Mouse (Mus musculus): ENCODE data around the gene Gm47283.
"Not testable (repeated sequence)": the region's sequence is repeated elsewhere in the genome, so short reads cannot be mapped to it uniquely, and the experiment has no call there.

The Gm47283 gene

DNA sequence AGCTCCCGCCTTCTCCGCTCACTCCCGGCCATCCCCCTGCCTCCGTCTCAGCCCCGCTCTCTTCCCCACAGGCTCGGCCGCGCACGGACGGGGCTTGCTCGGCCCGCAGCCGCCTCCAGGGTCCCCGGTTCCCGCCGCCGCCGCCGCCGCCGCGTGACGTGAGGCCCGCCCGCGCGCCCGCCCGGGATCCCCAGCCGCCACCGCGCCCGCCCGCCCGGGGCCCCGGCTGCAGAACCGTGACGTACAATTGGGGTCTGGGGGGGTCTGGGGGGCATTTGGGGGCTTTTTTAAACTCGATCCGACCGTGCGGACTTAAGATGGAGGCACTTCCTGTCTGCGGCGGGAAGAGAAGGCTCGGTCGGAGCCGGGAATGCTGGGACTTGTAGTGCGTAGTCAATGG is at the start of gene Gm47283:
Gene Gm47283 (plus strand): TSS at position 301 of the 400 bp plus-strand sequence.
- DNase-seq (ENCODE audit: low read depth), result not testable (repeated sequence)

DNA sequence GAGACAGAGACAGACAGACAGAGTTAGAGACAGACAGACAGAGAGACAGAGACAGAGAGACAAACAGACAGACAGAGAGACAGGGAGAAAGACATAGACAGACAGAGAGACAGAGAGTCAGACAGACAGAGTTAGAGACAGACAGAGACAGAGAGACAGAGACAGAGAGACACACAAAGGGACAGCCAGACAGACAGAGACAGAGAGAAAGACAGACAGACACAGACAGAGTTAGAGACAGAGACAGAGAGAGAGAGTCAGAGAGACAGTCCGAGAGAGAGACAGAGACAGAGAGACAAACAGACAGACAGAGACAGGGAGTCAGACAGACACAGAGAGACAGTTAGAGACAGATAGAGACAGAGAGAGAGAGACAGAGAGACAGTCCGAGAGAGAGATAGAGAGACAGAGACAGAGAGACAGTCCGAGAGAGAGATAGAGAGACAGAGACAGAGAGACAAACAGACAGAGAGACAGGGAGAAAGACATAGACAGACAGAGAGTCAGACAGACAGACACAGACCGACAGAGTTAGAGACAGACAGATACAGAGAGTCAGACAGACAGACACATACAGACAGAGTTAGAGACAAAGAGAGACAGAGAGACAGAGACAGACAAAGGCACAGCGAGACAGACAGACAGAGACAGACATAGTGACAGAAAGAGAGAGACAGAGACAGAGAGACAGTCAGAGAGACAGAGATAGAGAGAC is 49.2 kb upstream of the Gm47283 start:
- DNase-seq (ENCODE audit: low read depth), result not testable (repeated sequence)

DNA sequence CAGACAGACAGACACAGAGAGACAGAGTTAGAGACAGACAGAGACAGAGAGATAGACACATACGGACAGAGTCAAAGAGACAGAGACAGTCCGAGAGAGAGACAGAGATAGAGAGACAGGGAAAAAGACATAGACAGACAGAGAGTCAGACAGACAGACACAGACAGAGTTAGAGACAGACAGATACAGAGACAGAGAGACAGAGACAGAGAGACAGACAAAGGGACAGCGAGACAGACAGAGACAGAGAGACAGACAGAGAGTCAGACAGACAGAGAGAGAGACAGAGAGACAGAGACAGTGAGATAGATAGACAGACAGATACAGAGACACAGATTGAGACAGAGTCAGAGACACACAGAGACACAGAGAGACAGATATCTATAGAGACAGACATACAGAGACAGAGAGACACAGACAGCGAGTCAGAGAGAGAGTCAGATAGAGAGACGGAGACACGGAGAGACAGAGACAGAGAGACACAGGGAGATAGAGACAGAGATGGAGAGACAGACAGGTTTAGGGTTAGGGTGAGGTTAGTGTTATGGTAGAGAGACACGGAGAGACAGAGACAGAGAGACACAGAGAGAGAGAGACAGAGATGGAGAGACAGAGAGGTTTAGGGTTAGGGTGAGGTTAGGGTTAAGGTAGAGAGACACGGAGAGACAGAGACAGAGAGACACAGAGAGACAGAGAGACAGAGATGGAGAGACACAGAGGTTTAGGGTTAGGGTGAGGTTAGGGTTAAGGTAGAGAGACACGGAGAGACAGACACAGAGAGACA is 48.1 kb upstream of the Gm47283 start:
- not testable (repeated sequence) for DNase-seq (ENCODE audit: low read depth)

DNA sequence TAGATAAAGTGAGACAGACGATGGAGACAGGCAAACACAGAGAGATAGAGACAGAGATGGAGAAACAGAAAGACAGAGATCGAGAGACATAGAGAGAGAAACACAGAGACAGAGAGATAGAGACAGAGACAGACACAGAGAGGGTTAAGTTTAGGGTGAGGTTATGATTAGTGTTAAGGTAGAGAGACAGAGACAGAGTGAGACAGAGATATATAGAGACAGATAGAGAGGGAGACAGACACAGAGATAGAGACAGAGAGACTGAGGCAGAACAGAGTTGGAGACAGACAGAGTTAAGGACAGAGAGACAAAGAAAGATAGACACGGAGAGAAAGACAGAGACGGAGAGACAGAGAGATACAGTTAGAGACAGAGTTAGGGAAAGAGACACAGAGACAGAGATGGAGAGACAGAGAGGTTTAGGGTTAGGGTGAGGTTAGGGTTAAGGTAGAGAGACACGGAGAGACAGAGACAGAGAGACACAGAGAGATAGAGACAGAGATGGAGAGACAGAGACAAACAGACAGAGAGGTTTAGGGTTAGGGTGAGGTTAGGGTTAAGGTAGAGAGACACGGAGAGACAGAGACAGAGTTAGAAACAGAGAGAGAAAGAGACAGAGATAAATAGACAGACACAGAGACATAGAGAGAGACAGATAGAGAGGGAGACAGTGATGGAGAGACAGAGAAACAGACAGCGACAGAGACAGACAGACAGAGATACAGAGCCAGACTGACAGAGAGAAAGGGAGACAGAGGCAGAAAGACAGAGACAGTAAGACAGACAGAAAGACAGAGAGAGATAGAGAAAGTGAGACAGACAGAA is 46.7 kb upstream of the Gm47283 start:
- no peak for DNase-seq (ENCODE audit: low read depth)

DNA sequence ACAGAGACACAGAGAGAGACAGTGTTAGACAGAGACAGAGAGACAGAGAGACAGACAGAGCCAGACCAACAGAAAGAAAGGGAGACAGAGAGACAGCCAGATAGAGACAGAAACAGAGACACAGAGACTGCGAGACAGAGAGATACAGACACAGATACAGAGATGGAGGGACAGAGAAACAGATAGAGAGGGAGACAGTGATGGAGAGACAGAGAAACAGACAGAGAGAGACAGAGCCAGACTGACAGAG is 46.2 kb upstream of the Gm47283 start:
- no peak for DNase-seq (ENCODE audit: low read depth)

DNA sequence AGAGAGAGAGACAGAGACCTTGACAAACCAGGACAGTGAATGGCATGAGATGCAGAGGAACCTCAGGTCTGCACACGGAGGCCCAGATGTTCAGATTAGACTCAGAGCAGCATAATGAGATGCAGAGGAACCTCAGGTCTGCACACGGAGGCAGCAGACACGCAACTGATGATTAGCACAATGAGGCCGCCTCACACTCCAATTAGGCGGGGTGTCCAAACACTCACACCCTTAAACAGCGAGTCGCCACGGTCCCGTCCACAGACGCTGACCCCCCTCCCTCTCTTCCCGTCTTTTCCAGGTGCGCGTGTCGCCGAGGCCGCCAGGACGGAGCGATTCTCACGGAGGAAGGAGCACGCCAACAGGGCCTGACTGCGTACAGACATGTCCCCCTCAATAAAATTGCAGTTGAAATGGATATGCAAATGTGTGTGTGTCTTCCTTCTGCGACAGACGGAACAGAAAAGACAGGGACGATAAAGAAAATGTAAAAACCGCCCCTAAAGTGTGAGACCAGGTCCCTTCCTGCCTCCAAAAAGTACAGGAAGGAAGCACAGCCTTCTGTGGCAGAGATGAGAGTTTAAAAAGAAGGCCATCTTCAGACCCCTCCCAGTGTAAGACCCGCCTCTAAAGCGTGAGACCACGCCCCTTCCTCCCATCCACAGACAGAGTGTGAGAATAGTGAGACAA is 45.6 kb upstream of the Gm47283 start:
- DNase-seq (ENCODE audit: low read depth), result peak; percentile 67

DNA sequence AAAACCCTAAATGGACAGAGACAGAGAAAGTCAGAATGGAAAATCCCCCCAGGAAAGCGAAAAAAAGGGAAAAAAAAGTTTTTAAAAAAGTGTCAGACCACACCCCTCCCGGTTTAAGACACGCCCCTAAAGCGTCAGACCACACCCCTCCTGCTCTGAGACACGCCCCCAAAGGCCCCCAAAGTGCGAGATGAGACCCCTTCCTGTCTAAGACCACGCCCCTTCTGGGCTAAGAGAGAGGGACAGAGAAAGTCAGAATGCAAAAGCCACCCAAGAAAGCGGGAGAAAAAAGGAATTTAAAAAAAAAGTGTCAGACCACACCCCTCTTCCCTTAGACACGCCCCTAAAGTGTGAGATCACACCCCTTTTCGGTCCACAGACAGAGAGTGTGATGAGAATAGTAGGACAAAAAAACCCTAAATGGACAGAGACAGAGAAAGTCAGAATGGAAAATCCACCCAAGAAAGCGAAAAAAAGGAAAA is 45.0 kb upstream of the Gm47283 start:
- not testable (repeated sequence) for DNase-seq (ENCODE audit: low read depth)

DNA sequence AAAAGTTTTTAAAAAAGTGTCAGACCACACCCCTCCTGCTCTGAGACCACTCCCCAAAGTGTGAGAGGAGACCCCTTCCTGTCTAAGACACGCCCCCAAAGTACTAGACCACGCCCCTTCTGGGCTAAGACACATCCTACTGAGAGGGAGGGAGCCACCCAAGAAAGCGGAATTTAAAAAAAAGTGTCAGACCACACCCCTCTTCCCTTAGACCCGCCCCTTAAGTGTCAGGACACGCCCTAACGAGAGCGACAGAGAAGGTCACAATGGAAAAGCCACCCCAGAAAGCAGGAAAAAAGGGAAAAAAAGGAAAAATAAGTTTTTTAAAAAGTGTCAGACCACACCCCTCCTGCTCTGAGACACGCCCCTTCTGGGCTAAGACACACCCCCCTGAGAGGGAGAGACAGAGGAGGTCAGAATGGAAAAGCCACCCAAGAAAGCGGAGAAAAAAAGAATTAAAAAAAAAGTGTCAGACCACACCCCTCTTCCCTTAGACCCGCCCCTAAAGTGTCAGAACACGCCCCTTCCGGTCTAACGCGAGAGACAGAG is 44.5 kb upstream of the Gm47283 start:
- DNase-seq (ENCODE audit: low read depth), result peak; percentile 95

DNA sequence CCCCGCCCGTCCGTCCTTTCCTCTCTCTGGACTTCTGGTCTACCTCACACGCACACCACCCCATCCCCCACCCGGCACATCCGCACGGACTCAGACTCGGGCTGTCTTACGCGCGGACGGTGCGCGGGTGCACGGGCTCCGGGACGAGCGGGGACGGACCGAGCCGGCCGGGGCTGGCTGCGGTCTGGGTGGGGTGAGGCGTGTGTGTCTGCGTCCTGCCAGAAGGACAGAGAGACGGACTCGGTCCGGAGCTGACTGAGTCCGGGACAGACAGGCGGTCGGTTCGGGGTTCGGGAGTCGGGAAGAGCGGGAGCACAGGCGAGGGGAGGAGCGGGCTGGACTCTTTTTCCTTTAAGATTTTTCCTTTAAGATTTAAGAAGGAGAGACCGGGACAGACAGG is 43.5 kb upstream of the Gm47283 start:
- peak; percentile 62 for DNase-seq (ENCODE audit: low read depth)

DNA sequence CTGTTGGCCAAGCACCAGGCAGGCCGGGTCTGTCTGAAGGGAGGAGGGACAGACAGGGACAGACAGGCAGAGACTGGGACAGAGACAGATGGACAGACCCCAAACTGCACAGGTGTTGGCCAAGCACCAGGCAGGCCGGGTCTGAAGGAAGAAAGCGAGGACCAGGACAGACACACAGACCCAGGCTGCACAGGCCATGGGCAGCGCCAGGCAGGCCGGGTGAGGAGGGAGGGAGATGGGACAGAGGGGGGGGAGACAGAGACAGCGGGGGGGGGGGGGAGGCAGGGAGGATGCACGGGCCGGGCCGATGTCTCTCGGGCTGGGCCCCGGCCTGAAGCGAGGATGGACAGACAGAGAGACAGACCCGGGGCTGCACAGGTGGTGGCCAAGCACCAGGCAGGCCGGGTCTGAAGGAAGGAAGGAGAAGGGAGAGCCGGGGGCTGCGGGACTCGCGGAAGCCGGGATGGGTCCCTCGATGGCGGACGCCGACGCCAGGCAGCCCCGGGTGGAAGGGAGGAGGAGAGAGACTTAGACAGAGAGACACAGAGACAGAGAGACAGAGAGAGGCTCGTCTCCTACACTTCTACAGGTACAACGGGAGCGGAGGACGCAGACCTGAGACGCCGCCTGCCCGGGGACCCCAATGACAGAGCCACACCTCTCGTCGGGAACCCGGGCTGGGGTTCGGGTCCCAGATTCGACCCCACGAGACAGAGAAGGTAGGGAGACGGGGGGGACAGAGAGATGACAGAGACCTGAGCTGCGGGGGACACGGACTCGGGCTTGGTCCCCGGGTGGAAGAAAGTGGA is 42.9 kb upstream of the Gm47283 start:
- DNase-seq (ENCODE audit: low read depth), result peak; percentile 65

DNA sequence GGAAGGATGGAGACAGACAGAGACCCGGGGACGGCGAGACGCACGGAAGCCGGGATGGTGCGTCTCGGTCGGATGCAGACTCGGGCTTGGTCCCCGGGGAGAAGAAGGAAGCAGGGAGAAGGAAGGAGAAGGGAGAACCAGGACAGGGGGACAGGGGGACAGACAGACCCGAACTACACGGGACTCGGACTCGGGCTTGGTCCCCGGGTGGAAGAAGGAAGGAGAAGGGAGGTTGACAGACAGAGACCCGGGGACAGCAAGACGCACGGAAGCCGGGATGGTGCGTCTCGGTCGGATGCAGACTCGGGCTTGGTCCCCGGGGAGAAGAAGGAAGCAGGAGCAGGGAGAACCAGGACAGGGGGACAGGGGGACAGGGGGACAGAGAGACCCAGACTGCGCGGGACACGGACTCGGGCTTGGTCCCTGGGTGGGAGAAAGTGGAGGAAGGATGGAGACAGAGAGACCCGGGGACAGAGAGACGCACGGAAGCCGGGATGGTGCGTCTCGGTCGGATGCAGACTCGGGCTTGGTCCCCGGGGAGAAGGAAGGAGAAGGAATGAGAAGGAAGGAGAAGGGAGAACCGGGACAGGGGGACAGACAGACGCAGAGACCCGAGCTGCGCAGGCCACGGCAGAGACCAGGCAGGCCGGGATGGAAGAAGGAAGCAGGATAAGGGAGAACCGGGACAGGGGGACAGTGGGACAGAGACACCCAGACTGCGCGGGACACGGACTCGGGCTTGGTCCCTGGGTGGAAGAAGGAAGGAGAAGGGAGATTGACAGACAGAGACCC is 42.1 kb upstream of the Gm47283 start:
- DNase-seq (ENCODE audit: low read depth), result peak; percentile 50

DNA sequence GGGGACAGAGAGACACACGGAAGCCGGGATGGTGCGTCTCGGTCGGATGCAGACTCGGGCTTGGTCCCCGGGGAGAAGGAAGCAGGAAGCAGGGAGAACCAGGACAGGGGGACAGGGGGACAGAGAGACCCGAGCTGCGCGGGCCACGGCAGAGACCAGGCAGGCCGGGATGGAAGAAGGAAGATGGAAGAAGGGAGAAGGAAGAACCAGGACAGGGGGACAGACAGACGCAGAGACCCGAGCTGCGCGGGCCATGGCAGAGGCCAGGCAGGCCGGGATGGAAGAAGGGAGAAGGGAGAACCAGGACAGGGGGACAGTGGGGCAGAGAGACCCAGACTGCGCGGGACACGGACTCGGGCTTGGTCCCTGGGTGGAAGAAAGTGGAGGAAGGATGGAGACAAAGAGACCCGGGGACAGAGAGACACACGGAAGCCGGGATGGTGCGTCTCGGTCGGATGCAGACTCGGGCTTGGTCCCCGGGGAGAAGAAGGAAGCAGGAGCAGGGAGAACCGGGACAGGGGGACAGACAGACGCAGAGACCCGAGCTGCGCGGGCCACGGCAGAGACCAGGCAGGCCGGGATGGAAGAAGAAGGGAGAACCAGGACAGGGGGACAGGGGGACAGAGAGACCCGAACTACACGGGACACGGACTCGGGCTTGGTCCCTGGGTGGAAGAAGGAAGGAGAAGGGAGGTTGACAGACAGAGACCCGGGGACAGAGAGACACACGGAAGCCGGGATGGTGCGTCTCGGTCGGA is 41.3 kb upstream of the Gm47283 start:
- not testable (repeated sequence) for DNase-seq (ENCODE audit: low read depth)

DNA sequence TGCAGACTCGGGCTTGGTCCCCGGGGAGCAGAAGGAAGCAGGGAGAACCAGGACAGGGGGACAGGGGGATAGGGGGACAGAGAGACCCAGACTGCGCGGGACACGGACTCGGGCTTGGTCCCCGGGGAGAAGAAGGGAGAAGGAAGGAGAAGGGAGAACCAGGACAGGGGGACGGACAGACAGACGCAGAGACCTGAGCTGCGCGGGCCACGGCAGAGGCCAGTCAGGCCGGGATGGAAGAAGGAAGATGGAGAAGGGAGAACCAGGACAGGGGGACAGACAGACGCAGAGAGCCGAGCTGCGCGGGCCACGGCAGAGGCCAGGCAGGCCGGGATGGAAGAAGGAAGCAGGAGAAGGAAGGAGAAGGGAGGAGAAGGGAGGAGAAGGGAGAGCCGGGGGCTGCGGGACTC is 40.7 kb upstream of the Gm47283 start:
- DNase-seq (ENCODE audit: low read depth), result no peak

DNA sequence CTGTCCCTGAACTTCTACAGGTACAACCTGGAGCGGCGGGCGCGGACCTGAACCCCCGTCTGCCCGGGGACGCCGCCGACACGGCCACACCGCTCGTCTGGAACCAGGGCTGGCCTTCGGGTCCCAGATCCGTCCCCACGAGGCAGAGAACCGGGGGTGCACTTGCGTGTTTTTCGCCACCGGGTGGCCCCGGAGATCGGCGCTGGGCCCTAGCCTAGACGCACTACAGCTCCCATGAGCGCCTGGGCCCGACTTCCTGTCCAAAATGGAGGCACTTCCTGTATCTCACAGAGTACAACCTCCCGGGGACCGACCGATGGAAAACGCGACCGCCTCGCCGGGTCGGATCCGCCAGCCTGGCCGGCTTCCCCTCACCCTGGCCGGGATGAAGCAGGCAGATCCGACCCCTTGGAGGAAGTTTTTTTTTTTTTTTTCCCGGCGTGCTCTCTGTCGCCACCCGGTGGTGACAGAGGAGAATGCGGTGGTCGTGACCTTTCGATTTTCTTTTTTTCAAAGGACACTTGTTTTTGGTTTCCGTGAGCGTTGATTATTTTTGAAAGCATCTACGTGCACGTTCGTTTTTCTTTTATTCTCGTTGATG is 40.1 kb upstream of the Gm47283 start:
- peak; percentile 57 for DNase-seq (ENCODE audit: low read depth)

DNA sequence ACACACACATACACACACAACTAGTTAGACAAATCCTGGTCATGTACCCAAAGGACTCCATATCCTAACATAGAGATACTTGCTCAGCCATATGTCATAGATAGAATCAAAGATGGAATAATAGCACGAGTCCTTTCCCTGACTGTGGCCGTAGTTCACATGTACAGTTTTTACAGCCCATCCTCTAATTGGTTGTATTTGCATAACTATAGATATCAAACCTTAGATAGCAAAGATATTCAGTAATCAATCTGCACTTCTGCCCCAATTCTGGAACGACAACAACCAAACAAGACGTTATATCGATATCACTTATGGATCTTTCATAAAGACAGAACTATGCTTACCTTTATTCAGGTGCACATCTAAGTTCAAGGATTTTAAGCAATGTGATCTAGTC is 39.3 kb upstream of the Gm47283 start:
- DNase-seq (ENCODE audit: low read depth), result not testable (repeated sequence)

DNA sequence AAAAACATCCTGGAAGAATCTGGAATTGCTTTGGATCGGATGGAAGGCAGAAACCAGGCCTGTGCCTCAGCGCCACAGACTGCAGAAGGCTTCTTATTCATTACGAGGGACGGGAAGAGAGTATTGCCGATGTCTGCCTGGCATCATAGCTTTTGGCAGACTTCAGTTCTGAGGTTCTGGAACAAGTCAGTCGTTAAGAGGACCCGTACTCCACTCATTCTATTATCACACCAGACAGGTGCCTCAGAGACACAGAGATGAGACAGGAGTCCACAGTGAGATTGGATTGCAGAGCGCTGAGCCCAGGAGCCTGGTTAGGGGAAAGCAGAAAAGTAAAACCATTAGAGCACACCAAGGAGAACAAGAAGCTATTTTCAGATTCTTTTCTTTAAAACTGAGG is 29.8 kb upstream of the Gm47283 start, which contains the start of gene Gm21860:
Gene Gm21860 (minus strand): TSS at position 101 of the 400 bp plus-strand sequence.
- DNase-seq (ENCODE audit: low read depth), result not testable (repeated sequence)

DNA sequence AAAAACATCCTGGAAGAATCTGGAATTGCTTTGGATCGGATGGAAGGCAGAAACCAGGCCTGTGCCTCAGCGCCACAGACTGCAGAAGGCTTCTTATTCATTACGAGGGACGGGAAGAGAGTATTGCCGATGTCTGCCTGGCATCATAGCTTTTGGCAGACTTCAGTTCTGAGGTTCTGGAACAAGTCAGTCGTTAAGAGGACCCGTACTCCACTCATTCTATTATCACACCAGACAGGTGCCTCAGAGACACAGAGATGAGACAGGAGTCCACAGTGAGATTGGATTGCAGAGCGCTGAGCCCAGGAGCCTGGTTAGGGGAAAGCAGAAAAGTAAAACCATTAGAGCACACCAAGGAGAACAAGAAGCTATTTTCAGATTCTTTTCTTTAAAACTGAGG is 54.5 kb downstream of the Gm47283 start, which contains the start of gene Gm21748:
Gene Gm21748 (minus strand): TSS at position 101 of the 400 bp plus-strand sequence.
- not testable (repeated sequence) for DNase-seq (ENCODE audit: low read depth)

All from c-Kit-positive CD71-positive TER-119-negative erythroid progenitor cells, embryonic 14.5 days (primary cell).